Mouse (Mus musculus) lung, postnatal 14 days (tissue): ENCODE data around the gene Relt.

ENCODE experiments used
- DNase-seq: peaks from one replicate; pipeline ENCODE4 v3.0.0; 2021

The Relt gene

GRCm38 (mm10) chr7:100862828-100863638 lies at the start of gene Relt:
Gene Relt, minus strand, starts transcription at chr7:100863446.
- DNase-seq, result peak; percentile 96

- DNase-seq, result no peak
Observed at GRCm38 (mm10) chr7:100911791-100912190, 48.5 kb upstream of the Relt start.

- peak; percentile 53 for DNase-seq
Observed at GRCm38 (mm10) chr7:100911246-100911770, 48.1 kb upstream of the Relt start.

- DNase-seq, result peak; percentile 66
Observed at GRCm38 (mm10) chr7:100908567-100908966, 45.3 kb upstream of the Relt start.

GRCm38 (mm10) chr7:100908061-100908460 lies 44.8 kb upstream of the Relt start:
- DNase-seq, result peak; percentile 59

- DNase-seq, result peak; percentile 88
Observed at GRCm38 (mm10) chr7:100907231-100907630, 44.0 kb upstream of the Relt start.

- no peak for DNase-seq
Observed at GRCm38 (mm10) chr7:100906029-100906789, 43.0 kb upstream of the Relt start.

GRCm38 (mm10) chr7:100905037-100905436 lies 41.8 kb upstream of the Relt start:
- DNase-seq, result no peak

GRCm38 (mm10) chr7:100904612-100905011 lies 41.4 kb upstream of the Relt start:
- DNase-seq, result no peak

GRCm38 (mm10) chr7:100902451-100903137 lies 39.3 kb upstream of the Relt start:
- no peak for DNase-seq

GRCm38 (mm10) chr7:100897828-100898227 lies 34.6 kb upstream of the Relt start:
- no peak for DNase-seq

- DNase-seq, result no peak
Observed at GRCm38 (mm10) chr7:100894833-100895226, 31.6 kb upstream of the Relt start.

GRCm38 (mm10) chr7:100894057-100894832 lies 31.0 kb upstream of the Relt start:
- no peak for DNase-seq

- DNase-seq, result no peak
Observed at GRCm38 (mm10) chr7:100893249-100894056, 30.2 kb upstream of the Relt start.

- peak; percentile 65 for DNase-seq
Observed at GRCm38 (mm10) chr7:100886535-100886934, 23.3 kb upstream of the Relt start.

GRCm38 (mm10) chr7:100884460-100884859 lies 21.2 kb upstream of the Relt start:
- no peak for DNase-seq

- DNase-seq, result no peak
Observed at GRCm38 (mm10) chr7:100881950-100882349, 18.7 kb upstream of the Relt start.

GRCm38 (mm10) chr7:100881531-100881930 lies 18.3 kb upstream of the Relt start:
- no peak for DNase-seq

GRCm38 (mm10) chr7:100879595-100879994 lies 16.3 kb upstream of the Relt start:
- peak; percentile 85 for DNase-seq

- DNase-seq, result no peak
Observed at GRCm38 (mm10) chr7:100876771-100877170, 13.5 kb upstream of the Relt start.

- DNase-seq, result no peak
Observed at GRCm38 (mm10) chr7:100876293-100876692, 13.0 kb upstream of the Relt start.
